Mouse (Mus musculus) left cerebral cortex, adult 18-20 months (tissue): ENCODE measurements around the gene Tmpo. TPM values are rescaled to one million over a fixed set of nuclear protein-coding genes. Genes with fewer than 3 reads are reported as not detected.

ENCODE experiments used
- DNase-seq, 2 experiments: peaks; one replicate each; pipeline ENCODE4 v3.0.0; 2021 to 2022; ENCODE audit warnings: low spot score in 2 of 2, mixed read lengths in 1 of 2
- total RNA-seq, 2 experiments: library from RNA; stranded (reverse); gene quantifications; 2 replicates each; pipeline ENCODE4 v1.2.3; 2021

Gene Tmpo
- total RNA-seq, 2 experiments from 2014 or later, result 44.1 to 49.8 TPM

- DNase-seq, result peak in 1 of 2 experiments; percentile 10
These were observed 57.8 kb downstream of the Tmpo start for GRCm38 (mm10) chr10:91123281-91123827.

- no peak for DNase-seq
These were observed 58.5 kb downstream of the Tmpo start for GRCm38 (mm10) chr10:91122646-91123045.

GRCm38 (mm10) chr10:91116958-91117357 lies 64.2 kb downstream of the Tmpo start:
- DNase-seq, result no peak

- DNase-seq, result no peak
These were observed 71.3 kb downstream of the Tmpo start for GRCm38 (mm10) chr10:91109841-91110240.

GRCm38 (mm10) chr10:91105981-91106380 lies 75.1 kb downstream of the Tmpo start:
- DNase-seq, result no peak

GRCm38 (mm10) chr10:91102799-91103590 lies 78.1 kb downstream of the Tmpo start:
- no peak for DNase-seq

- no peak for DNase-seq
These were observed 79.2 kb downstream of the Tmpo start for GRCm38 (mm10) chr10:91101936-91102335.

GRCm38 (mm10) chr10:91100101-91100500 lies 81.0 kb downstream of the Tmpo start:
- DNase-seq, result no peak

- DNase-seq, result no peak
These were observed 83.1 kb downstream of the Tmpo start for GRCm38 (mm10) chr10:91098056-91098455.

Other genes starting within 250 kb of the Tmpo start
- 10 to 100 TPM; 11.8 to 16.0 TPM for gene Apaf1, start 98.5 kb downstream of the Tmpo start, total RNA-seq
- gene Ikbip, start 98.4 kb downstream of the Tmpo start, total RNA-seq, result 10 to 100 TPM; 13.0 to 14.2 TPM
- 100 to 1,000 TPM; 557 to 570 TPM for gene Slc25a3, start 57.3 kb downstream of the Tmpo start, total RNA-seq